Mouse (Mus musculus) ES-Bruce4 (cell line): ENCODE measurements at regions not wholly inside any gene's neighbourhood (a gene's known extent, or its start where the extent isn't known, plus 50 kb on each side); places are given as distances from the start of the nearest gene placed in this dataset.

Experiments
- CTCF ChIP-seq: IDR thresholded peaks from one replicate; pipeline ENCODE4 v1.8.1; 2011; ENCODE audit warnings: low read depth, low read length
- EP300 ChIP-seq: IDR thresholded peaks from 2 replicates; pipeline ENCODE4 v1.6.1; 2011; ENCODE audit warnings: low read depth, low read length; ENCODE audit not compliant: insufficient read depth
- POLR2A ChIP-seq: IDR thresholded peaks from one replicate; pipeline ENCODE4 v1.8.1; 2011; ENCODE audit warnings: low read length; ENCODE audit not compliant: insufficient read depth

- TF ChIP-seq EP300, result no peak
- no peak for TF ChIP-seq CTCF
- no peak for TF ChIP-seq POLR2A
These were observed 107.8 kb downstream of the Zfp365 start for GRCm38 (mm10) chr10:67804637-67805036.
